Mouse (Mus musculus) liver, adult 2 months (tissue): ENCODE results near the gene Creb3.

Experiments used
- CTCF ChIP-seq: fragments of 200-500 bp; IDR thresholded peaks from 2 replicates; pipeline ENCODE4 v1.5.1; 2011; ENCODE audit warnings: low read depth, low read length, control low read depth
- POLR2A ChIP-seq: fragments of 200-500 bp; IDR thresholded peaks from 2 replicates; pipeline ENCODE4 v1.6.1; 2011; ENCODE audit warnings: low read length, control low read depth; ENCODE audit not compliant: insufficient read depth; ENCODE audit errors: extremely low read depth

DNA sequence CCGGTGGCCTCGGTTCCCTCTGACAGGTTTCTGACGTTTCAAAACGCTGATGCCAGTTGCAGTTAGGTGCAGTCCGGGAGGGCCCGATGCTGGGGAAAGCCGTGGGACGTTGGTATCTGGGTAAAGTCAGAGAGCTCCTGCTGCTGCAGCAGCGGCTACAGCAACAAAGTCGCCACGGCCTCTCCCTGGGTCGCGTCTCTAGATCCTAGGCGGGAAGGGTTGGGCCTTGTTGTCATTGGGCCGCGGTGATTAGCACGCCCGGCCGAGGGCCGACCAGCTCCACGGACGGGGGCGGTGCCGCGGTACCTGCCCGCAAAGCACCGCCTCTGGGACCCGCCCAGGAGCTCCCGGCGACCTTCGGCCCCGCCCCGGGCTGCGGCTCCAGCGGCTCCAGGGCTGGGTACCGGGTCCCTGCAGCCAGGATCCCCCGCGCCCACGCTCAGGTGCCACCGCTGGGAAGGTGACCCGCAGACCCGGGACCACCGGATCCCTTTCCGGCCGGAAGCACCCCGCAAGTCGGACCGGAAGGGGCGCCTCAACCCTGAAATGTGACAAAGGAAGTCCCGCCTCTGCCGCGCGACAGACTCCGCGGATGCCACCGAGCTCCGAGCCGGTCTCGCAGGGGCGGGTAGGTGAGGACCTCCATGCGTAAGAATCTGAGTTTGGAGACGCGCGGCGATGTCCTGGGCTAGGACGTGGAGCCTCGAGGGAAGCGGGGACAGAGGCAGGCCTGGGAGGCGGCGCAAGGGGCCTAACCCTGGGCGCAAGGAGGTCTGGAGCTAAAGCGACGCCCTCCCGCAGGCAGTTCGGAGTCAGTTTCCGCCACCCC is 16.5 kb downstream of the Creb3 start, which contains the start of the genes Rgp1 and Gba2:
- TF ChIP-seq POLR2A: peak; percentile 89
- TF ChIP-seq CTCF: no peak
